Mouse (Mus musculus) thymus, adult 2 months (tissue): Measurements from ENCODE around the gene Gm6217.

Experiments used
- CTCF ChIP-seq: fragments of 200-500 bp; IDR thresholded peaks from 2 replicates; pipeline ENCODE4 v1.5.1; 2012; ENCODE audit warnings: mild to moderate bottlenecking, control low read depth, low read length, moderate library complexity, borderline replicate concordance; ENCODE audit not compliant: control insufficient read depth, poor library complexity, insufficient read depth; ENCODE audit errors: extremely low read depth
- POLR2A ChIP-seq: fragments of 200-500 bp; IDR thresholded peaks from 2 replicates; pipeline ENCODE4 v1.6.1; 2012; ENCODE audit warnings: mild to moderate bottlenecking, low read length, control low read depth, moderate library complexity; ENCODE audit not compliant: control insufficient read depth, poor library complexity, insufficient read depth; ENCODE audit errors: extremely low read depth

- TF ChIP-seq POLR2A (no peak), CTCF (no peak)
These were observed 7.5 kb upstream of the Gm6217 start for GRCm38 (mm10) chr1:82938666-82939065.
